Mouse (Mus musculus): ENCODE measurements around the gene Tubb2b.

Gene Tubb2b

GRCm38 (mm10) chr13:34136605-34137004, 6.3 kb upstream of the Tubb2b start:
- DNase-seq (ENCODE audit: low spot score): no peak

GRCm38 (mm10) chr13:34134276-34134675, 4.0 kb upstream of the Tubb2b start:
- no peak for DNase-seq (ENCODE audit: low spot score)

GRCm38 (mm10) chr13:34133326-34134071, 3.2 kb upstream of the Tubb2b start:
- no peak for DNase-seq (ENCODE audit: low spot score)

GRCm38 (mm10) chr13:34132875-34133274, 2.6 kb upstream of the Tubb2b start:
- no peak for DNase-seq (ENCODE audit: low spot score)

GRCm38 (mm10) chr13:34132299-34132698, 2.0 kb upstream of the Tubb2b start:
- DNase-seq (ENCODE audit: low spot score): no peak

GRCm38 (mm10) chr13:34131708-34132060, 1.4 kb upstream of the Tubb2b start:
- DNase-seq (ENCODE audit: low spot score): no peak

- no peak for DNase-seq (ENCODE audit: low spot score)
Observed at GRCm38 (mm10) chr13:34131011-34131707, 893 bp upstream of the Tubb2b start.

GRCm38 (mm10) chr13:34129485-34130225, 611 bp downstream of the Tubb2b start:
- DNase-seq (ENCODE audit: low spot score): no peak

GRCm38 (mm10) chr13:34128276-34129114, 1.8 kb downstream of the Tubb2b start:
- no peak for DNase-seq (ENCODE audit: low spot score)

GRCm38 (mm10) chr13:34125711-34126110, 4.6 kb downstream of the Tubb2b start:
- DNase-seq (ENCODE audit: low spot score): no peak

- no peak for DNase-seq (ENCODE audit: low spot score)
Observed at GRCm38 (mm10) chr13:34120536-34120935, 9.7 kb downstream of the Tubb2b start.

- no peak for DNase-seq (ENCODE audit: low spot score)
Observed at GRCm38 (mm10) chr13:34119406-34119805, 10.9 kb downstream of the Tubb2b start.

GRCm38 (mm10) chr13:34118816-34119215, 11.4 kb downstream of the Tubb2b start:
- no peak for DNase-seq (ENCODE audit: low spot score)

- no peak for DNase-seq (ENCODE audit: low spot score)
Observed at GRCm38 (mm10) chr13:34116508-34116907, 13.8 kb downstream of the Tubb2b start.

- no peak for DNase-seq (ENCODE audit: low spot score)
Observed at GRCm38 (mm10) chr13:34114654-34115053, 15.6 kb downstream of the Tubb2b start.

- no peak for DNase-seq (ENCODE audit: low spot score)
Observed at GRCm38 (mm10) chr13:34113086-34113485, 17.2 kb downstream of the Tubb2b start.

- DNase-seq (ENCODE audit: low spot score): peak; percentile 20
Observed at GRCm38 (mm10) chr13:34112369-34113081, 17.7 kb downstream of the Tubb2b start.

GRCm38 (mm10) chr13:34111878-34112277, 18.4 kb downstream of the Tubb2b start:
- no peak for DNase-seq (ENCODE audit: low spot score)

GRCm38 (mm10) chr13:34111019-34111418, 19.2 kb downstream of the Tubb2b start:
- DNase-seq (ENCODE audit: low spot score): no peak

GRCm38 (mm10) chr13:34109677-34110058, 20.6 kb downstream of the Tubb2b start:
- DNase-seq (ENCODE audit: low spot score): no peak

- no peak for DNase-seq (ENCODE audit: low spot score)
Observed at GRCm38 (mm10) chr13:34109035-34109676, 21.1 kb downstream of the Tubb2b start.

Data from ovary, adult 18-20 months (tissue).